Mouse (Mus musculus): ENCODE measurements around the gene Rbm17. TPM values are rescaled to one million over a fixed set of nuclear protein-coding genes. Genes with fewer than 3 reads are reported as not detected.
"Not testable (repeated sequence)": the region's sequence is repeated elsewhere in the genome, so short reads cannot be mapped to it uniquely, and the experiment has no call there.

Rbm17 gene
- polyA plus RNA-seq, 1 experiment from 2014 or later = 140 TPM

GRCm38 (mm10) chr2:11623726-11624125 is 19.8 kb upstream of the Rbm17 start:
- no peaks in the 10 kb centered on the region for H3K36me3 ChIP-seq

GRCm38 (mm10) chr2:11623173-11623572 is 19.2 kb upstream of the Rbm17 start:
- 91% methylated on average over 8 of the region's 8 CpGs for WGBS
- ATAC-seq = no peak

More at GRCm38 (mm10) chr2:11623726-11624125, 19.8 kb upstream of the Rbm17 start:
- no peaks in the 10 kb centered on the region for H3K4me1 ChIP-seq (replicated peaks)
- WGBS = 92% methylated on average over 2 of the region's 2 CpGs
- no peaks in the 10 kb centered on the region for H3K9me3 ChIP-seq
- H3K9ac ChIP-seq (replicated peaks) = no peak overlapping the region
- H3K4me2 ChIP-seq (replicated peaks) = no peak overlapping the region
- no peak for ATAC-seq
- H3K27ac ChIP-seq = no peak overlapping the region
- no peak overlapping the region for H3K4me3 ChIP-seq (replicated peaks)
- no peaks in the 10 kb centered on the region for H3K27me3 ChIP-seq

GRCm38 (mm10) chr2:11619598-11619997 is 15.6 kb upstream of the Rbm17 start:
- no peaks in the 10 kb centered on the region for H3K27me3 ChIP-seq
- no peak overlapping the region for H3K4me3 ChIP-seq (replicated peaks)
- no peaks in the 10 kb centered on the region for H3K4me1 ChIP-seq (replicated peaks)
- H3K9ac ChIP-seq (replicated peaks) = no peak overlapping the region
- H3K9me3 ChIP-seq = peaks cover 4% of the 10 kb centered on the region
- H3K27ac ChIP-seq = no peak overlapping the region
- ATAC-seq = no peak
- 79% methylated on average over 2 of the region's 2 CpGs for WGBS
- H3K4me2 ChIP-seq (replicated peaks) = no peak overlapping the region
- no peaks in the 10 kb centered on the region for H3K36me3 ChIP-seq

More at GRCm38 (mm10) chr2:11623173-11623572, 19.2 kb upstream of the Rbm17 start:
- Histone ChIP-seq H3K27me3 (no peaks in the 10 kb centered on the region), H3K4me1 (replicated peaks) (no peaks in the 10 kb centered on the region), H3K36me3 (no peaks in the 10 kb centered on the region), H3K9ac (replicated peaks) (no peak overlapping the region), H3K4me2 (replicated peaks) (no peak overlapping the region), H3K4me3 (replicated peaks) (no peak overlapping the region), H3K9me3 (no peaks in the 10 kb centered on the region), H3K27ac (no peak overlapping the region)

GRCm38 (mm10) chr2:11616846-11617245 is 12.9 kb upstream of the Rbm17 start:
- H3K27me3 ChIP-seq = no peaks in the 10 kb centered on the region

GRCm38 (mm10) chr2:11612939-11613338 is 9.0 kb upstream of the Rbm17 start:
- not testable (repeated sequence) for H3K9me3 ChIP-seq; H3K27me3 ChIP-seq; H3K9ac ChIP-seq (replicated peaks); H3K36me3 ChIP-seq; ATAC-seq; H3K4me3 ChIP-seq (replicated peaks); H3K4me1 ChIP-seq (replicated peaks); H3K27ac ChIP-seq; H3K4me2 ChIP-seq (replicated peaks)
- 90% methylated on average over 6 of the region's 6 CpGs for WGBS

More at GRCm38 (mm10) chr2:11616846-11617245, 12.9 kb upstream of the Rbm17 start:
- WGBS = 93% methylated on average over 9 of the region's 9 CpGs
- no peak for ATAC-seq
- no peak overlapping the region for H3K4me3 ChIP-seq (replicated peaks)
- peaks cover 4% of the 10 kb centered on the region for H3K9me3 ChIP-seq
- no peak overlapping the region for H3K27ac ChIP-seq
- H3K4me2 ChIP-seq (replicated peaks) = no peak overlapping the region
- no peak overlapping the region for H3K9ac ChIP-seq (replicated peaks)
- H3K4me1 ChIP-seq (replicated peaks) = no peaks in the 10 kb centered on the region
- H3K36me3 ChIP-seq = no peaks in the 10 kb centered on the region

GRCm38 (mm10) chr2:11606718-11607117 is 2.8 kb upstream of the Rbm17 start:
- not testable (repeated sequence) for H3K4me2 ChIP-seq (replicated peaks); H3K27ac ChIP-seq; H3K4me3 ChIP-seq (replicated peaks); H3K36me3 ChIP-seq; H3K4me1 ChIP-seq (replicated peaks); H3K9me3 ChIP-seq; ATAC-seq; H3K9ac ChIP-seq (replicated peaks); H3K27me3 ChIP-seq
- 82% methylated on average over 4 of the region's 4 CpGs for WGBS

- Histone ChIP-seq H3K4me1 (replicated peaks) (peaks cover 12% of the 10 kb centered on the region), H3K4me2 (replicated peaks) (no peak overlapping the region), H3K27me3 (no peaks in the 10 kb centered on the region), H3K27ac (no peak overlapping the region), H3K9me3 (no peaks in the 10 kb centered on the region), H3K9ac (replicated peaks) (no peak overlapping the region), H3K4me3 (replicated peaks) (no peak overlapping the region), H3K36me3 (peaks cover 9% of the 10 kb centered on the region)
- no peak for ATAC-seq
Measured at GRCm38 (mm10) chr2:11604911-11605310, 958 bp upstream of the Rbm17 start.

GRCm38 (mm10) chr2:11602506-11603489 is 1.2 kb downstream of the Rbm17 start:
- H3K36me3 ChIP-seq = peaks cover 27% of the 10 kb centered on the region
- no peaks in the 10 kb centered on the region for H3K9me3 ChIP-seq
- under 1% methylated on average over 78 of the region's 78 CpGs for WGBS
- no peaks in the 10 kb centered on the region for H3K27me3 ChIP-seq
- H3K4me1 ChIP-seq (replicated peaks) = peaks cover 12% of the 10 kb centered on the region
- H3K9ac ChIP-seq (replicated peaks) = peak overlapping the region; percentile 98
- peak overlapping the region; percentile 83 for H3K27ac ChIP-seq
- peak overlapping the region; percentile 95 for H3K4me2 ChIP-seq (replicated peaks)
- ATAC-seq = peak; percentile 99
- peak overlapping the region; percentile 95 for H3K4me3 ChIP-seq (replicated peaks)

- no peak for ATAC-seq
- H3K4me1 ChIP-seq (replicated peaks) = peaks cover 12% of the 10 kb centered on the region
- 86% methylated on average over 6 of the region's 6 CpGs for WGBS
- H3K9ac ChIP-seq (replicated peaks) = peak overlapping the region; percentile 98
- H3K4me2 ChIP-seq (replicated peaks) = peak overlapping the region; percentile 95
- H3K27me3 ChIP-seq = no peaks in the 10 kb centered on the region
- peaks cover 37% of the 10 kb centered on the region for H3K36me3 ChIP-seq
- peak overlapping the region; percentile 95 for H3K4me3 ChIP-seq (replicated peaks)
- H3K9me3 ChIP-seq = no peaks in the 10 kb centered on the region
- H3K27ac ChIP-seq = no peak overlapping the region
Measured at GRCm38 (mm10) chr2:11601795-11602194, 2.2 kb downstream of the Rbm17 start.

GRCm38 (mm10) chr2:11597906-11598305 is 6.0 kb downstream of the Rbm17 start:
- H3K27me3 ChIP-seq = no peaks in the 10 kb centered on the region
- H3K4me1 ChIP-seq (replicated peaks) = peaks cover 12% of the 10 kb centered on the region
- peaks cover 69% of the 10 kb centered on the region for H3K36me3 ChIP-seq

GRCm38 (mm10) chr2:11596690-11597089 is 7.3 kb downstream of the Rbm17 start:
- H3K27me3 ChIP-seq = no peaks in the 10 kb centered on the region
- no peak overlapping the region for H3K9ac ChIP-seq (replicated peaks)

More at GRCm38 (mm10) chr2:11597906-11598305, 6.0 kb downstream of the Rbm17 start:
- WGBS = 97% methylated on average over 7 of the region's 7 CpGs
- H3K9ac ChIP-seq (replicated peaks) = no peak overlapping the region
- H3K9me3 ChIP-seq = no peaks in the 10 kb centered on the region
- H3K4me2 ChIP-seq (replicated peaks) = no peak overlapping the region
- H3K27ac ChIP-seq = no peak overlapping the region
- ATAC-seq = no peak
- H3K4me3 ChIP-seq (replicated peaks) = no peak overlapping the region

GRCm38 (mm10) chr2:11587996-11588395 is 16.0 kb downstream of the Rbm17 start:
- no peak for ATAC-seq
- no peak overlapping the region for H3K4me3 ChIP-seq (replicated peaks)
- 96% methylated on average over 4 of the region's 4 CpGs for WGBS
- H3K36me3 ChIP-seq = peaks cover 99% of the 10 kb centered on the region
- no peak overlapping the region for H3K4me2 ChIP-seq (replicated peaks)
- H3K27ac ChIP-seq = no peak overlapping the region
- H3K4me1 ChIP-seq (replicated peaks) = no peaks in the 10 kb centered on the region
- no peaks in the 10 kb centered on the region for H3K27me3 ChIP-seq
- no peaks in the 10 kb centered on the region for H3K9me3 ChIP-seq
- H3K9ac ChIP-seq (replicated peaks) = no peak overlapping the region

More at GRCm38 (mm10) chr2:11596690-11597089, 7.3 kb downstream of the Rbm17 start:
- WGBS = 91% methylated on average over 2 of the region's 2 CpGs
- no peak overlapping the region for H3K27ac ChIP-seq
- H3K4me3 ChIP-seq (replicated peaks) = no peak overlapping the region
- H3K4me2 ChIP-seq (replicated peaks) = no peak overlapping the region
- H3K4me1 ChIP-seq (replicated peaks) = peaks cover 4% of the 10 kb centered on the region
- peaks cover 81% of the 10 kb centered on the region for H3K36me3 ChIP-seq
- no peaks in the 10 kb centered on the region for H3K9me3 ChIP-seq
- ATAC-seq = no peak

Data from midbrain, embryonic 13.5 days (tissue).